Comparison of ENCODE assay signal across 8 mouse cellular contexts in the genomic region with DNA sequence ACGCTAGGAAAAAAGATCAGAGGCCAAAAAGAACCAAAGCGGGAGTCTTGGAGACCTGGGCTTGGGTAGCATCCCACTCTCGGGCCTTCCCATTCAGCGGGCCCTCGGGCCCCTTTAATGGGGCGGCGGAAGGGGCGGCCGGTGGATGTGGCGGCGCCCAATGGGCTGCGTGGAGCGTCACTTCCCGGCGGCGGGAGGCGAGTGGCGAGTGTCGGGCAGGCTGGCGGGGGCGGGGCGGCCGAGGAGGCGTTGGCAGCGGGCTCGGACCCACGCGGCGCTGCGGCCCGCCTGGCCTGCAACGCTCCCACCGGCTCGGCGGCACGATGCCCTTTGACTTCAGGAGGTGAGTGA. TPM values are rescaled to one million over a fixed set of nuclear protein-coding genes. Genes with fewer than 3 reads are reported as not detected.
DNase-seq lines count a peak whose midpoint lies in the region; ATAC-seq and TF ChIP-seq lines count a peak whose summit lies in the region.

A gene (plus strand): TSS at position 200 of the 351 bp plus-strand sequence.

- H3K4me3 ChIP-seq in bone marrow, adult 2 months (replicated peaks; ENCODE audit: control insufficient read depth, low read depth, low read length), result peak within 1 kb of the TSS; percentile 81
- peak within 1 kb of the TSS; percentile 73 for H3K4me3 ChIP-seq in embryonic facial prominence, embryonic 15.5 days (replicated peaks)
- H3K4me3 ChIP-seq in limb, embryonic 13.5 days, result peak within 1 kb of the TSS; percentile 82
- peak within 1 kb of the TSS; percentile 77 for H3K4me3 ChIP-seq in midbrain, embryonic 15.5 days

- no peaks in the 10 kb centered on the region for H3K9me3 ChIP-seq in embryonic facial prominence, embryonic 15.5 days (replicated peaks)
- H3K9me3 ChIP-seq in limb, embryonic 13.5 days, result 0 out of 2 replicates have a peak, but pooled peaks cover 4% of the 10 kb centered on the region
- no peaks in the 10 kb centered on the region for H3K9me3 ChIP-seq in midbrain, embryonic 15.5 days

- peak; percentile 91 for ATAC-seq in embryonic facial prominence, embryonic 15.5 days (ENCODE audit: insufficient number of reproducible peaks, low FRiP score, low TSS enrichment, low read depth)
- ATAC-seq in limb, embryonic 13.5 days (ENCODE audit: low FRiP score, low read depth), result peak; percentile 96
- ATAC-seq in midbrain, embryonic 15.5 days (replicated peaks), result peak; percentile 98

- no peaks in the 10 kb centered on the region for H3K27me3 ChIP-seq in embryonic facial prominence, embryonic 15.5 days
- H3K27me3 ChIP-seq in limb, embryonic 13.5 days, result no peaks in the 10 kb centered on the region; the same call in 1 of the 2 replicates
- H3K27me3 ChIP-seq in midbrain, embryonic 15.5 days (replicated peaks), result no peaks in the 10 kb centered on the region

- under 1% methylated on average over 36 of the region's 36 CpGs for WGBS in bone marrow, adult 2 months
- WGBS in embryonic facial prominence, embryonic 15.5 days, result under 1% methylated on average over 33 of the region's 36 CpGs
- 0% methylated on average over 22 of the region's 36 CpGs for WGBS in limb, embryonic 13.5 days
- under 1% methylated on average over 36 of the region's 36 CpGs for WGBS in midbrain, embryonic 15.5 days

- H3K4me1 ChIP-seq in bone marrow, adult 2 months (ENCODE audit: control insufficient read depth, insufficient read depth, low read length), result no peaks in the 10 kb centered on the region
- H3K4me1 ChIP-seq in embryonic facial prominence, embryonic 15.5 days, result peaks cover 30% of the 10 kb centered on the region
- H3K4me1 ChIP-seq in limb, embryonic 13.5 days, result peaks cover 24% of the 10 kb centered on the region
- H3K4me1 ChIP-seq in midbrain, embryonic 15.5 days, result peaks cover 34% of the 10 kb centered on the region

- H3K27ac ChIP-seq in bone marrow, adult 2 months (ENCODE audit: control insufficient read depth, insufficient read depth, low read depth, low read length, poor library complexity), result no peak within 1 kb of the TSS; the same call in 1 of the 2 replicates
- H3K27ac ChIP-seq in embryonic facial prominence, embryonic 15.5 days (replicated peaks), result peak within 1 kb of the TSS; percentile 74
- H3K27ac ChIP-seq in limb, embryonic 13.5 days, result peak within 1 kb of the TSS; percentile 67
- H3K27ac ChIP-seq in midbrain, embryonic 15.5 days, result peak within 1 kb of the TSS; percentile 79

- peak; percentile 53; the same call in 1 of the 2 replicates for TF ChIP-seq POLR2A in bone marrow, adult 2 months (IDR thresholded peaks at IDR 0.05; ENCODE audit: borderline replicate concordance, control insufficient read depth, low read depth, low read length)

- peak; percentile 80 for DNase-seq in 416B (ENCODE audit: low read depth)
- DNase-seq in heart, adult 9 months (ENCODE audit: low spot score in 2 of 2), result peak; percentile 89 to 90
- peak; percentile 90 for DNase-seq in kidney, adult 9 months
- peak; percentile 83 to 89 for DNase-seq in spleen, adult 18-20 months

- H3K9ac ChIP-seq in embryonic facial prominence, embryonic 15.5 days, result peak within 1 kb of the TSS; percentile 57
- peak within 1 kb of the TSS; percentile 89 for H3K9ac ChIP-seq in limb, embryonic 13.5 days
- peak within 1 kb of the TSS; percentile 80 for H3K9ac ChIP-seq in midbrain, embryonic 15.5 days

- H3K4me2 ChIP-seq in embryonic facial prominence, embryonic 15.5 days (replicated peaks), result peak within 1 kb of the TSS; percentile 70
- H3K4me2 ChIP-seq in limb, embryonic 13.5 days (replicated peaks), result peak within 1 kb of the TSS; percentile 94
- H3K4me2 ChIP-seq in midbrain, embryonic 15.5 days, result peak within 1 kb of the TSS; percentile 81

- H3K36me3 ChIP-seq in embryonic facial prominence, embryonic 15.5 days, result peaks cover 18% of the 10 kb centered on the region; the same call in 1 of the 2 replicates
- H3K36me3 ChIP-seq in limb, embryonic 13.5 days, result peaks cover 29% of the 10 kb centered on the region
- peaks cover 11% of the 10 kb centered on the region; the same call in 1 of the 2 replicates for H3K36me3 ChIP-seq in midbrain, embryonic 15.5 days (replicated peaks)

- no peak for TF ChIP-seq CTCF in bone marrow, adult 2 months (IDR thresholded peaks at IDR 0.05; ENCODE audit: control insufficient read depth, insufficient read depth, low read length)

RNA-seq across cellular contexts. Expression of the gene that starts here (rescaled TPM):
- polyA plus RNA-seq in bone marrow, adult 2 months (2011; ENCODE audit: insufficient read depth, insufficient read length, low replicate concordance, missing spikeins), result 9.8 and 23.4 TPM in 2 replicates
- 114 and 118 TPM in 2 replicates for polyA plus RNA-seq in embryonic facial prominence, embryonic 15.5 days (2015; fragmentation: Nextera tagmentation; extraction: Ambion mirVana)
- polyA plus RNA-seq in limb, embryonic 13.5 days (2015; fragmentation: Nextera tagmentation; extraction: Ambion mirVana), result 122 and 126 TPM in 2 replicates
- polyA plus RNA-seq in midbrain, embryonic 15.5 days (2015; fragmentation: Nextera tagmentation; extraction: Ambion mirVana), result 100 and 109 TPM in 2 replicates
